Mouse (Mus musculus) thymus, adult 2 months (tissue): ENCODE measurements around the gene Spryd4. TPM values are rescaled to one million over a fixed set of nuclear protein-coding genes. Genes with fewer than 3 reads are reported as not detected.
A peak's percentile ranks its signal among the peaks of the same experiment; 100 is the strongest.

Source experiments
- DNase-seq: peaks from one replicate; pipeline ENCODE4 v3.0.0; 2021
- H3K27ac ChIP-seq: fragments of 200-500 bp; 2 replicates; pipeline ENCODE4 v1.5.1; 2012; ENCODE audit warnings: low read length, control low read depth; ENCODE audit not compliant: control insufficient read depth, insufficient read depth
- H3K27me3 ChIP-seq: fragments of 200-500 bp; 2 replicates; pipeline ENCODE4 v1.6.1; 2012; ENCODE audit warnings: mild to moderate bottlenecking, low read length, moderate library complexity, mixed read lengths; ENCODE audit not compliant: control insufficient read depth, insufficient read depth
- H3K36me3 ChIP-seq: fragments of 200-500 bp; 2 replicates; pipeline ENCODE4 v1.6.1; 2012; ENCODE audit warnings: mild to moderate bottlenecking, low read length, moderate library complexity; ENCODE audit not compliant: control insufficient read depth, insufficient read depth
- H3K4me1 ChIP-seq: fragments of 200-500 bp; replicated peaks from 2 replicates; pipeline ENCODE4 v1.6.1; 2012; ENCODE audit warnings: low read length; ENCODE audit not compliant: control insufficient read depth, insufficient read depth
- H3K4me3 ChIP-seq: fragments of 200-500 bp; 2 replicates; pipeline ENCODE4 v1.5.1; 2012; ENCODE audit warnings: mild to moderate bottlenecking, low read length, control low read depth, moderate library complexity; ENCODE audit not compliant: control insufficient read depth, insufficient read depth
- CTCF ChIP-seq: fragments of 200-500 bp; IDR thresholded peaks from 2 replicates; pipeline ENCODE4 v1.5.1; 2012; ENCODE audit warnings: mild to moderate bottlenecking, control low read depth, low read length, moderate library complexity, borderline replicate concordance; ENCODE audit not compliant: control insufficient read depth, poor library complexity, insufficient read depth; ENCODE audit errors: extremely low read depth
- POLR2A ChIP-seq: fragments of 200-500 bp; IDR thresholded peaks from 2 replicates; pipeline ENCODE4 v1.6.1; 2012; ENCODE audit warnings: mild to moderate bottlenecking, low read length, control low read depth, moderate library complexity; ENCODE audit not compliant: control insufficient read depth, poor library complexity, insufficient read depth; ENCODE audit errors: extremely low read depth
- WGBS: fragments of 180-500 bp; shearing (Covaris S2); methylation state at CpG from one replicate; pipeline ENCODE4 v1.1.7; 2018; 5-methylcytosine and 5-hydroxymethylcytosine counted together
- polyA plus RNA-seq: library from polyadenylated mRNA; depleted of rRNA; stranded (reverse); fragments of >200 nt; gene quantifications from 2 replicates; pipeline ENCODE4 v1.2.3, GENCODE M21; 2012

Gene Spryd4
- polyA plus RNA-seq, 1 experiment = 10.9 TPM

DNA sequence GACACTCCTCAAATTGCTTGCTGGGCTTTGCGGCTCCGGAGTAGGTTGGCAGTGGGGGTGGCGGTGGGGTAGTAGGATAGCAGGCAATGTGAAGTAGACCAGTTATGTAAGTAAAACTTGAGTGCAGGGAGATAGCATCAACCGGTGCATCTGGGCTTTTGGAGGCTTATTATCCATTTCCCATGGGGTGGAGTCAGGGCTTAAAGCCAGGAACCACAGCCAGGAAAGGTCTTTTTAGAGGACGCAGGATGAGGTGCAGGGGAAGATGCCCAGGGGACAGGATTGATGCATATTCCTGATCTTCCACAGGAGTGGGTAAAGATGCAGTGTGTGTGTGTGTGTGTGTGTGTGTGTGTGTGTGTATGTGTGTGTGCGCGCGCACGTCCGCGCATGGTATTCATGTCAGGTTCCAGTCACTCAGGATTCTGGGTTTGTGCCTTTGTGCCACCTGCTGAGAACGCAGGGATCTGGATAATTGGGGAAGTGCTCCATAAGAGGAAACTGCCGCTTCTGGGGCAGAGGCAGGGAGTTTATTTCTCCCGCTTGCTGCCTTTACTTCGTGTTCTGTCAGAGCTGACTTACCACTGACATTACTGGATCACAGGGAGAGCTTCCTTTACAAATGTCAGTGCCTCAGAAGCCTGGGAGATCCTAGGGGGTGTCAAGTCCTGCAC lies 26.3 kb upstream of the Spryd4 start:
- Histone ChIP-seq H3K27me3 (no peaks in the 10 kb centered on the region), H3K27ac (no peak overlapping the region), H3K4me3 (no peak overlapping the region), H3K4me1 (0 out of 2 replicates have a peak, but pooled peaks cover under 1% of the 10 kb centered on the region), H3K36me3 (peaks cover 18% of the 10 kb centered on the region; the same call in 1 of the 2 replicates)
- no peak for DNase-seq
- 94% methylated on average over 15 of the region's 15 CpGs for WGBS
- no peak for TF ChIP-seq CTCF

DNA sequence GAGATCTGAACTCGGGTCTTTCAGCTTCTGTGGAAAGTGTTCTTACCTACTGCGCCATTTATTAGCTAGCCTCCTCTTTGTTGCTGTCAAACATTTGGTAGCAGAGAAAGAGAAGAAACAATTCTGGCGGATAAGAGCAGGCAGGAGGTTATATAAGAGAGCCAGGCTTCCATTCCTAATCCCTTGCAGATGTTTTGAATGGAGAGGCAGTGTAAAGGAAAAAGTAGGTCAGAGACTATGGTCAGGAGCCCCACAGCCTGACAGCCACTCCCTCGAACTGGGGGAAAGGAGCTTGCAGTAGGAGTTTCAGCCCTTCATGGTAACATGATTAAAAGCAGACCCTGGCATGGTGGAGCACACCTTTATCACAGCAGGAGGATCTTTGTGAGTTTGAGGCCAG lies 24.7 kb upstream of the Spryd4 start:
- Histone ChIP-seq H3K4me3 (no peak overlapping the region), H3K27ac (no peak overlapping the region), H3K36me3 (peaks cover 11% of the 10 kb centered on the region; the same call in 1 of the 2 replicates), H3K27me3 (no peaks in the 10 kb centered on the region), H3K4me1 (0 out of 2 replicates have a peak, but pooled peaks cover 3% of the 10 kb centered on the region)
- no peak for DNase-seq
- TF ChIP-seq CTCF (no peak), POLR2A (no peak)
- WGBS = 94% methylated on average over 4 of the region's 4 CpGs

DNA sequence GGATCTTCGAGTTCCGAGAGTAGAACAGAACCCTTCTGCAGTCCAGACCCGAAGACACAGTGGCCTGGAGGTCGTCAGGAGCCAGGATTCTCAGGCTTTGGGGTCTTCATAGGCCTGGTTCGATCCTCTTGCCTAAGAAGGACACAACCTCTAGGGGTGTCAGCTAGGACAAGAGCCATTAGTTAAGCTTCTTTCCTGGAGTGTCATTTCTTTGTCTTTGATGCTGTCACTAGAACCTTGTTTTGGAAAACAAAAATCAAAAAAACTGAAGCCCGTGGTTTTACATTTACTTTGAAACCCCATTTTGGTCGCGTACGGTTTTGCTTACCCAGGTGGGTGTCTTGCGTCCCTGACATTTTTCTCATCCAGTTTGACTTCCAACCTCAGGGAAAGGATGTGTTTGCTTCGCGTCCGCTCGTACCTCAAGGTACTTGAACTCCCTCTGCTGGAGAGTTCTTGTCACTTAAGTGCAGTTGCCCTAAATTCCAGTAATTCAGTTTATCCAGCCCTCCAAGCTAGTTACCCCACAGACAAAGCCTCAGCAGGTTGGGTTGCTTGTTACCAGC lies 20.9 kb upstream of the Spryd4 start:
- Histone ChIP-seq H3K4me1 (peaks cover 24% of the 10 kb centered on the region), H3K36me3 (no peaks in the 10 kb centered on the region), H3K27me3 (no peaks in the 10 kb centered on the region), H3K27ac (peak overlapping the region; percentile 93), H3K4me3 (peak overlapping the region; percentile 82)
- TF ChIP-seq POLR2A (no peak), CTCF (no peak)
- 0% methylated on average over 14 of the region's 14 CpGs for WGBS
- peak; percentile 65 for DNase-seq

DNA sequence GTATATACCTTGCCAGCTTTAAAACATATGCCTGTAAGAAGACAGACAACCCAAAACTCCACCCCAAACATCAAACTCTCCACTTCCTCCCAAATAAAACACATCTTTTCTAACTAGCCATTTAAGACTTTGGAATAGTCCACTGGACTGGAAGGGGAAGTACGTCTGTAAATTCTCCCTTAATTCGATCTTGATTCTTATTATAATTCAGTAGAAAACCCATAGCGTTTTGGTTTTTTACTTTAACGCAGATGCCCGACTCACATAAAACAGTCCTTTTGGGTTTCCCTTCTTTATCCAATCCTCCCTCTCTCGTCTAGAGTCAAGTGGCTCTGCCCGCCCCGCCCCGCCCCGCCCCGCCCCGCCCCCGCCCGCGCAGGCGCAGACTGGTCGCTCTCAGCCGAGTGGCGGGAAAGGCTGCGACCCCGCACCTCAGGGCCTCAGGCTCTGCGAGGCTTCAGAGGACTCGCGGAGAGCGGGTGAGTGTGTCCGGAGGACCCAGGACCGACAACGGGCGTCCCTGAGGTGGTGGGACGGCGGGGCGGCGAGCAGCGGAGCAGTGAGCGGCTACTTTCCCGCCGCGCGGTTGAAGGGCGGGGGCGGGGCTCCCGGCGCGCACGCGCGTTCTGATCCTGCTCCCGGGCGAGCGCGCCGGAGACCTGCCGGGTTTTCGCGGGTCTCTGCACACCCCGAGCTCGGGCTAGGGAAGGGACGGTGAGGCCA lies 20.3 kb upstream of the Spryd4 start, which contains the start of gene Timeless:
Gene Timeless (plus strand): TSS at position 369 of the 723 bp plus-strand sequence.
- TF ChIP-seq POLR2A = peak; percentile 78; the same call in 1 of the 2 replicates
- 0 out of 2 replicates have a peak, but pooled peaks have one; percentile 27 for TF ChIP-seq CTCF
- H3K4me1 ChIP-seq = peaks cover 24% of the 10 kb centered on the region
- peak; percentile 89 for DNase-seq
- H3K36me3 ChIP-seq = no peaks in the 10 kb centered on the region
- peak within 1 kb of the TSS; percentile 93 for H3K27ac ChIP-seq
- no peaks in the 10 kb centered on the region for H3K27me3 ChIP-seq
- H3K4me3 ChIP-seq = peak within 1 kb of the TSS; percentile 82
- WGBS = 0% methylated on average over 58 of the region's 58 CpGs

DNA sequence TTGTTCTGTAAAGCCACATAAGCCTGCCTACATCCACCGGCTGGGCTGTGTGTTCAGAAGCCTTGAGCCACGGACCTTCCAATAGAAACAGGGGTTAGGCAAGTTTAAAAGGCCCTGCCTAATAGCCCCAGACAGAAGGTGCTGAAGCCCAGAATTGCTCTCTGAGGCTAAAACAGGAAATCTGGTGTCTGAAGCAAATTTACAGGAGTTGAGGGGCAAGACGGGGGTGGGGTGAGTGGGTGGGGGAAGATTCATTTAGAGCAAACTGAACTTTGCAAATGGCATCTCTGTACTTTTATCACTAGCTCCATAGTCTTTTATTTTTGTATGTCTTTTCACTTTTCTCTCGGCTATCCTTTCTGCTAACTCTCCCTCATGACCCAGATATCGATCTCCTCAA lies 19.5 kb upstream of the Spryd4 start:
- peak overlapping the region; percentile 91 for H3K27ac ChIP-seq
- H3K27me3 ChIP-seq = no peaks in the 10 kb centered on the region
- WGBS = 0% methylated on average over 5 of the region's 5 CpGs

DNA sequence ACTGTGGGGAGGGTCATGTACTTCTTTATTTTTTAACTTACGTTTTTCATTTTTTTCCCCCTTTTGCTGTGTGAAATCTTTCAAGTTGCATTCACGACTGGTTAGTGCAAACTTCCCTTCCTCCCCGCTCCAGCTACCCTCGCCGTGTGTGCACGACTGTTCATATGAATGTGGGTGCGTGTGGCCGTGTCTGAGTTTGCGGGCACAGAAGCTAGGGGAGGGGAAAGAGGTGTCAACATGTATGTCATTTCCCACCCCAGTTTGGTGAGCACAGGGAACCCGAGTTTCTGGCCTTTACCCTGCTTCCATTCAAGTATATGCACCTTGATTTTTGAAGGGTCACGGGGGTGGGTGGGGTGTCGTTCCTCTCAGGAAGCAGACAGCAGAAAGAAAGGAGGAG lies 19.0 kb upstream of the Spryd4 start:
- H3K4me1 ChIP-seq = peaks cover 24% of the 10 kb centered on the region
- H3K4me3 ChIP-seq = no peak overlapping the region
- 27% methylated on average over 12 of the region's 12 CpGs for WGBS
- H3K27ac ChIP-seq = peak overlapping the region; percentile 91
- DNase-seq = peak; percentile 7
- TF ChIP-seq POLR2A (no peak), CTCF (no peak)
- no peaks in the 10 kb centered on the region for H3K27me3 ChIP-seq
- H3K36me3 ChIP-seq = no peaks in the 10 kb centered on the region

More for the DNA sequence above, 19.5 kb upstream of the Spryd4 start:
- no peak for TF ChIP-seq CTCF
- no peak for TF ChIP-seq POLR2A
- Histone ChIP-seq H3K4me1 (peaks cover 24% of the 10 kb centered on the region), H3K4me3 (no peak overlapping the region), H3K36me3 (no peaks in the 10 kb centered on the region)
- DNase-seq = peak; percentile 5
